Mouse (Mus musculus): ENCODE results near the gene Pdcd11.

- no peak for TF ChIP-seq CTCF (IDR thresholded peaks at IDR 0.05; ENCODE audit: extremely low read depth, insufficient read depth, low read length)
- no peak for TF ChIP-seq POLR2A (IDR thresholded peaks at IDR 0.05; ENCODE audit: extremely low read depth, insufficient read depth, low read length)
Measured at GRCm38 (mm10) chr19:47153767-47154166, 63.2 kb downstream of the Pdcd11 start.
